Mouse (Mus musculus): ENCODE measurements around the gene Pla2g4a. TPM values are rescaled to one million over a fixed set of nuclear protein-coding genes. Genes with fewer than 3 reads are reported as not detected.
"Not testable (repeated sequence)": the region's sequence is repeated elsewhere in the genome, so short reads cannot be mapped to it uniquely, and the experiment has no call there.

Pla2g4a gene
- total and polyA plus RNA-seq, 2 experiments = 0.15 to 2.5 TPM

DNA sequence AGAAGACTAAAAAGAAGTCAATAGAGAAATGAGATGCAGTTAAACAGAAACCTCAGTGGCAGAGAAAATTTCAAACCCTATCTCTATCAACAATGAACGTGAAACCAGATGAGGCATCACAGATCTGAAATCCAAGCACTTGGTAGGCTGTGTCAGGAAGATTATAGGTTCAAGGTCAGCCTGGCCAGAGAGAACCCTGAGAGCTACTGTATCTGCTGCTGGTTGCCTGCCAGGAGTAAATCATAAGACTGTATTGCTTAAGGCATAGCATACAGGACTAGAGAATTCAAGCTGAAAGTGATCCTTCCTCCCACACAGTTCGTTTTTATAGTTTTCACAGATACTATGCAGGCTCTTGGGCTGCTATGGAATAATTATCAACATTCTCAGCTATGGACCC lies 17.5 kb downstream of the Pla2g4a start:
- H3K27ac ChIP-seq (replicated peaks; ENCODE audit: insufficient read depth, low read depth, low read length) = no peak overlapping the region
- 47% methylated on average over 2 of the region's 2 CpGs for WGBS
- no peak overlapping the region for H3K9ac ChIP-seq (ENCODE audit: low read depth, low read length)
- H3K36me3 ChIP-seq (ENCODE audit: control insufficient read depth, insufficient read depth, low read length) = no peaks in the 10 kb centered on the region
- DNase-seq (ENCODE audit: extremely low read depth, low read depth, low spot score) = no peak
- no peaks in the 10 kb centered on the region for H3K4me1 ChIP-seq (ENCODE audit: control insufficient read depth, insufficient read depth, low read length)
- no peaks in the 10 kb centered on the region for H3K27me3 ChIP-seq (ENCODE audit: control insufficient read depth, insufficient read depth, low read length)
- H3K79me2 ChIP-seq (ENCODE audit: control insufficient read depth, insufficient read depth, low read length) = no peaks in the 10 kb centered on the region
- TF ChIP-seq POLR2A (IDR thresholded peaks at IDR 0.05; ENCODE audit: extremely low read depth, insufficient read depth, low read length) (no peak), CTCF (IDR thresholded peaks at IDR 0.05; ENCODE audit: low read depth, low read length) (no peak)
- no peak overlapping the region for H3K4me3 ChIP-seq (ENCODE audit: insufficient read depth, low read depth, low read length)

DNA sequence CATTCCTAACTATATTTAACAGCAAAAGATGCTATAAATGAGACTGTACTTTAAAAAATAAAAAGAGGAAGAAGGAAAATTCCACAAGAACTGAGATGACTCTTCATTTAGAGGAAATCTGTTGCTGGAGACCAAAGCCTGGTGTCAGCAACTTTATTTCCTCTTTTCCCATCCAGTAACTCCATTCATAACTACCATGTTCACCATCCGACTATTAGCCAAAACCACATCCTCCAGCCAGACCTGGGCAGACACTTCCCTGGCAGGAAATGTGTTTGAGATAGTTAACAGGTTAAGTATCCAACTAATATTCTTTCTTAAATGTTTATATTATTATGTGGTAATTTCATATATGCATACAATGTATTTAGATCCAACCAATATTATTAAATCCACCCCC lies 20.8 kb downstream of the Pla2g4a start:
- no peak for TF ChIP-seq POLR2A (IDR thresholded peaks at IDR 0.05; ENCODE audit: extremely low read depth, insufficient read depth, low read length)
- no peak for TF ChIP-seq CTCF (IDR thresholded peaks at IDR 0.05; ENCODE audit: low read depth, low read length)
- 50% methylated on average over 1 of the region's 1 CpGs for WGBS
- Histone ChIP-seq H3K9ac (ENCODE audit: low read depth, low read length) (no peak overlapping the region), H3K36me3 (ENCODE audit: control insufficient read depth, insufficient read depth, low read length) (no peaks in the 10 kb centered on the region), H3K4me3 (ENCODE audit: insufficient read depth, low read depth, low read length) (no peak overlapping the region), H3K79me2 (ENCODE audit: control insufficient read depth, insufficient read depth, low read length) (no peaks in the 10 kb centered on the region), H3K27me3 (ENCODE audit: control insufficient read depth, insufficient read depth, low read length) (no peaks in the 10 kb centered on the region), H3K4me1 (ENCODE audit: control insufficient read depth, insufficient read depth, low read length) (no peaks in the 10 kb centered on the region), H3K27ac (replicated peaks; ENCODE audit: insufficient read depth, low read depth, low read length) (no peak overlapping the region)
- peak; percentile 42 for DNase-seq (ENCODE audit: extremely low read depth, low read depth, low spot score)

GRCm38 (mm10) chr1:149939261-149940032 lies 21.6 kb downstream of the Pla2g4a start:
- no peaks in the 10 kb centered on the region for H3K4me1 ChIP-seq (ENCODE audit: control insufficient read depth, insufficient read depth, low read length)
- H3K36me3 ChIP-seq (ENCODE audit: control insufficient read depth, insufficient read depth, low read length) = no peaks in the 10 kb centered on the region
- WGBS = 75% methylated on average over 9 of the region's 9 CpGs
- DNase-seq (ENCODE audit: extremely low read depth, low read depth, low spot score) = no peak
- H3K4me3 ChIP-seq (ENCODE audit: insufficient read depth, low read depth, low read length) = no peak overlapping the region
- TF ChIP-seq CTCF (IDR thresholded peaks at IDR 0.05; ENCODE audit: low read depth, low read length) = no peak
- no peak for TF ChIP-seq POLR2A (IDR thresholded peaks at IDR 0.05; ENCODE audit: extremely low read depth, insufficient read depth, low read length)
- no peaks in the 10 kb centered on the region for H3K79me2 ChIP-seq (ENCODE audit: control insufficient read depth, insufficient read depth, low read length)
- no peak overlapping the region for H3K9ac ChIP-seq (ENCODE audit: low read depth, low read length)
- no peak overlapping the region for H3K27ac ChIP-seq (replicated peaks; ENCODE audit: insufficient read depth, low read depth, low read length)
- H3K27me3 ChIP-seq (ENCODE audit: control insufficient read depth, insufficient read depth, low read length) = no peaks in the 10 kb centered on the region

DNA sequence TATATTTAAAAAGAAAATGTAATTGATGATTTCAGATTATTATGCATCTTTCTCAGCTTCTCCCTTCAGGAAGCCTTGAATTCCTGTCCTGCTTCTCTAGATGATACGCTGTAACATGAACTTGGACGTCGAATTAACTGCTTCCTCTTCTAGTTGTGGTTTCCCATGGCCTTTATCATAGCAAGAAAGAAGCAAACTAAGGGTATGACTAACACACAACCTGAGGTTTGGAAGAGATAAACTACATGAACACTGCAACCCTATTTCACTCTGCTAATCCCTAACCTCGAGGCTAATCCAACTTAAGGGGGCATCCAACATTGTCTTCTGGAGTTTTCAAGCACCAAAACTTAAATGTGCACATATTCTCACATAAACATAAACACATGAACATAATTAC lies 23.3 kb downstream of the Pla2g4a start:
- no peaks in the 10 kb centered on the region for H3K79me2 ChIP-seq (ENCODE audit: control insufficient read depth, insufficient read depth, low read length)
- TF ChIP-seq POLR2A (IDR thresholded peaks at IDR 0.05; ENCODE audit: extremely low read depth, insufficient read depth, low read length) (no peak), CTCF (IDR thresholded peaks at IDR 0.05; ENCODE audit: low read depth, low read length) (no peak)
- H3K27me3 ChIP-seq (ENCODE audit: control insufficient read depth, insufficient read depth, low read length) = no peaks in the 10 kb centered on the region
- H3K4me3 ChIP-seq (ENCODE audit: insufficient read depth, low read depth, low read length) = no peak overlapping the region
- no peak for DNase-seq (ENCODE audit: extremely low read depth, low read depth, low spot score)
- no peak overlapping the region for H3K9ac ChIP-seq (ENCODE audit: low read depth, low read length)
- no peak overlapping the region for H3K27ac ChIP-seq (replicated peaks; ENCODE audit: insufficient read depth, low read depth, low read length)
- no peaks in the 10 kb centered on the region for H3K4me1 ChIP-seq (ENCODE audit: control insufficient read depth, insufficient read depth, low read length)
- no peaks in the 10 kb centered on the region for H3K36me3 ChIP-seq (ENCODE audit: control insufficient read depth, insufficient read depth, low read length)
- WGBS = 74% methylated on average over 4 of the region's 4 CpGs

GRCm38 (mm10) chr1:149929140-149929539 lies 31.9 kb downstream of the Pla2g4a start:
- Histone ChIP-seq H3K4me3 (ENCODE audit: insufficient read depth, low read depth, low read length) (no peak overlapping the region), H3K27ac (replicated peaks; ENCODE audit: insufficient read depth, low read depth, low read length) (no peak overlapping the region), H3K27me3 (ENCODE audit: control insufficient read depth, insufficient read depth, low read length) (no peaks in the 10 kb centered on the region), H3K9ac (ENCODE audit: low read depth, low read length) (no peak overlapping the region), H3K79me2 (ENCODE audit: control insufficient read depth, insufficient read depth, low read length) (no peaks in the 10 kb centered on the region), H3K36me3 (ENCODE audit: control insufficient read depth, insufficient read depth, low read length) (no peaks in the 10 kb centered on the region), H3K4me1 (ENCODE audit: control insufficient read depth, insufficient read depth, low read length) (no peaks in the 10 kb centered on the region)
- TF ChIP-seq POLR2A (IDR thresholded peaks at IDR 0.05; ENCODE audit: extremely low read depth, insufficient read depth, low read length) (no peak), CTCF (IDR thresholded peaks at IDR 0.05; ENCODE audit: low read depth, low read length) (no peak)
- DNase-seq (ENCODE audit: extremely low read depth, low read depth, low spot score) = no peak
- 72% methylated on average over 5 of the region's 5 CpGs for WGBS

- H3K79me2 ChIP-seq (ENCODE audit: control insufficient read depth, insufficient read depth, low read length); H3K36me3 ChIP-seq (ENCODE audit: control insufficient read depth, insufficient read depth, low read length); H3K27me3 ChIP-seq (ENCODE audit: control insufficient read depth, insufficient read depth, low read length); H3K4me1 ChIP-seq (ENCODE audit: control insufficient read depth, insufficient read depth, low read length); DNase-seq (ENCODE audit: extremely low read depth, low read depth, low spot score); H3K9ac ChIP-seq (ENCODE audit: low read depth, low read length); H3K4me3 ChIP-seq (ENCODE audit: insufficient read depth, low read depth, low read length); H3K27ac ChIP-seq (replicated peaks; ENCODE audit: insufficient read depth, low read depth, low read length): not testable (repeated sequence)
- WGBS = 78% methylated on average over 1 of the region's 1 CpGs
These were observed 37.4 kb downstream of the Pla2g4a start for GRCm38 (mm10) chr1:149923737-149924136.

Data from liver, adult 2 months (tissue).